Mouse (Mus musculus): ENCODE results near the gene Selenow.

DNA sequence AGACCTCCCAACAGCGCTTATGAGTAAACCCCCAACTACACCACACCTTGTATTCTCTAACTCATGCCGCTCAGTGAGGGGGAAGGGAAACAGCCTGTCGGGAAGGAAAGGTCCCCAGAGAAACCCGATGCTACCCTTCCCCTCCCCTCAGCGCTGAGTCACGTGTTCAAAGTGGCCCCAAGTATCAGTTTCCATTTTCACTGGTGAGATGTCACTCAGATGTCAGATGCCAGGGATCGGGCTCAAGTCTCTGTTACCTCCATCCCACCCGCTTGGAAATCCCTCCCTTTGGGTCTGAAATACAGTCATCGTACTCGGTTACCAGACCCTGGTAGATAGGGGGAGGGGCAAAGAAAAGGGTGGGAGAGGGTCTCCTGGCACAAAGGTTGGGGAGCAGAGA lies 406 bp downstream of the Selenow start:
- TF ChIP-seq CTCF (IDR thresholded peaks at IDR 0.05; ENCODE audit: borderline replicate concordance, insufficient read depth, low read depth, low read length): no peak
- TF ChIP-seq POLR2A (IDR thresholded peaks at IDR 0.05; ENCODE audit: borderline replicate concordance, insufficient read depth, low read length): no peak

Measured in cerebellum, adult 2 months (tissue).